Mouse (Mus musculus): ENCODE results near the gene Eno1. TPM values are rescaled to one million over a fixed set of nuclear protein-coding genes. Genes with fewer than 3 reads are reported as not detected.

Eno1 gene
- total RNA-seq, 2 experiments from 2014 or later, result 426 to 458 TPM

GRCm38 (mm10) chr4:150225700-150226099 is 10.8 kb upstream of the Eno1 start:
- DNase-seq (ENCODE audit: low spot score in 2 of 2), result no peak

GRCm38 (mm10) chr4:150226818-150227688 is 9.5 kb upstream of the Eno1 start:
- DNase-seq (ENCODE audit: low spot score in 2 of 2), result peak; percentile 25 to 45

- DNase-seq (ENCODE audit: low spot score in 2 of 2), result no peak
Observed at GRCm38 (mm10) chr4:150228581-150229348, 7.8 kb upstream of the Eno1 start.

- no peak for DNase-seq (ENCODE audit: low spot score in 2 of 2)
Observed at GRCm38 (mm10) chr4:150229747-150230390, 6.7 kb upstream of the Eno1 start.

GRCm38 (mm10) chr4:150230460-150231407 is 5.8 kb upstream of the Eno1 start:
- peak; percentile 63 to 75 for DNase-seq (ENCODE audit: low spot score in 2 of 2)

- DNase-seq (ENCODE audit: low spot score in 2 of 2), result peak in 1 of 2 experiments; percentile 38
Observed at GRCm38 (mm10) chr4:150231871-150232270, 4.7 kb upstream of the Eno1 start.

- DNase-seq (ENCODE audit: low spot score in 2 of 2), result no peak
Observed at GRCm38 (mm10) chr4:150234599-150235327, 1.8 kb upstream of the Eno1 start.

GRCm38 (mm10) chr4:150235585-150235984 is 936 bp upstream of the Eno1 start:
- DNase-seq (ENCODE audit: low spot score in 2 of 2), result no peak

- DNase-seq (ENCODE audit: low spot score in 2 of 2), result no peak
Observed at GRCm38 (mm10) chr4:150236031-150236430, 490 bp upstream of the Eno1 start.

GRCm38 (mm10) chr4:150237636-150238361 is 1.3 kb downstream of the Eno1 start:
- no peak for DNase-seq (ENCODE audit: low spot score in 2 of 2)

GRCm38 (mm10) chr4:150238433-150239086 is 2.0 kb downstream of the Eno1 start:
- DNase-seq (ENCODE audit: low spot score in 2 of 2), result no peak

GRCm38 (mm10) chr4:150239087-150239480 is 2.6 kb downstream of the Eno1 start:
- no peak for DNase-seq (ENCODE audit: low spot score in 2 of 2)

- DNase-seq (ENCODE audit: low spot score in 2 of 2), result no peak
Observed at GRCm38 (mm10) chr4:150239503-150239902, 3.0 kb downstream of the Eno1 start.

GRCm38 (mm10) chr4:150239951-150240368 is 3.4 kb downstream of the Eno1 start:
- DNase-seq (ENCODE audit: low spot score in 2 of 2), result peak; percentile 57 to 69

GRCm38 (mm10) chr4:150240381-150240886 is 3.9 kb downstream of the Eno1 start:
- DNase-seq (ENCODE audit: low spot score in 2 of 2), result no peak

GRCm38 (mm10) chr4:150241708-150242107 is 5.2 kb downstream of the Eno1 start:
- DNase-seq (ENCODE audit: low spot score in 2 of 2), result no peak

- DNase-seq (ENCODE audit: low spot score in 2 of 2), result no peak
Observed at GRCm38 (mm10) chr4:150242745-150243144, 6.2 kb downstream of the Eno1 start.

GRCm38 (mm10) chr4:150245876-150246275 is 9.4 kb downstream of the Eno1 start:
- DNase-seq (ENCODE audit: low spot score in 2 of 2), result no peak
